Mouse (Mus musculus) embryonic stem cell, embryonic (primary cell): ENCODE measurements around the gene Ric1.

Source experiments
- CTCF ChIA-PET, 4 experiments: fragments of 300-600 bp in 2 of 4; fragments of 350-600 bp in 2 of 4; sonication (Branson Sonifier 250); formaldehyde crosslinking; loops; one replicate each; lab custom pipeline; 2022; ENCODE audit warnings: inconsistent platforms in 2 of 4; lab: Charles Lee
- POLR2A ChIA-PET, 4 experiments: fragments of 300-600 bp in 2 of 4; fragments of 350-600 bp in 2 of 4; sonication (Branson Sonifier 250); formaldehyde crosslinking; loops; one replicate each; lab custom pipeline; 2022; ENCODE audit warnings: antibody characterized with exemption in 4 of 4, inconsistent platforms in 1 of 4; lab: Charles Lee

Gene Ric1

DNA sequence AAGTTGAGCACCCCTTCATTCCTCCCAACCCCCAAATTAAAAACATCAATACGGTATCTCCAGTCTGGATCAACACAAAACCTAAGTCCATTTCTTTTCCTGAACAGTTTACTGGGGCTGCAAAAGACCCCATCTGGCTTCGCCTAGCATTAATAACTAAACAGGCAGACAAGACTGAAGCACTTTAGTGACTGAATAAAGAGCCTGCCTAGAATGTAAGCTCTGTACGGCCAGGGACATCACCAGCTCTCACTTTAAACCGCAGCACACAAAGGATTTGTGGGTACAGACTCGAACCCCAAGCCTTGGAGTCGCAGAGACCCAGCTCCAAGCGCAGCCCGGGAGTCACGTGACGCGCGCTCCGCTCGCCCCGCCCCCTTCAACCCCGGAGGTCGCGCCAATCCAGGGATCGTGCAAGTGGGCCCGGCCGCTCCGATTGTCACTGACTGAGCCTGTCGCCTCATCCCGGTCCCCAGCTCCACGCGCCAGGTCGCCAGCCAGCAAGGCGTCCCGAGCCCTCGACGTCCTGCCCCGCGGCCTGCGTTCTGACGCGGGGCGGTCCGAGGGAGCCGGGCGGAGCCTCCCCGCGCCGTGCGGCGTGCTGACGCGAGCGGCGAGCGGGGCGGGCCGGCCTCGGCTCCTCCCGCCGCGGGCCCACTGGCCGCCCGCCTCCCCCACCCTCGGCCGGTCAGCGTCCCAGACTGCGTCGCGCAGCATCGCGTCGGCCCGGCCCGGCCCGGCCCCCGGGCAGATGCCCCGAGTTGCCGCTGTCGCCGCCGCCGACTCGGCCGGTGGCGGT is at the start of gene Ric1:
TSS of gene Ric1 (plus strand) at position 646 of the 799 bp plus-strand sequence.
- ChIA-PET POLR2A (interaction anchor here in 3 of 4 experiments (0.5 to 1.9 kb wide), 23 partner anchors 8 to 683 kb away, joined by 3 to 9 read pairs (median 4); partner anchors contain the start of genes 9930021J03Rik (in 2 of the 3), Cd274 (in 1 of the 3), Cdc37l1 (in 1 of the 3) and Ermp1 (in 1 of the 3)), CTCF (interaction anchor here in 3 of 4 experiments (0.5 to 1.3 kb wide), 5 partner anchors 13 to 167 kb away, joined by 3 to 10 read pairs (median 6); no protein-coding TSS in a partner anchor)

DNA sequence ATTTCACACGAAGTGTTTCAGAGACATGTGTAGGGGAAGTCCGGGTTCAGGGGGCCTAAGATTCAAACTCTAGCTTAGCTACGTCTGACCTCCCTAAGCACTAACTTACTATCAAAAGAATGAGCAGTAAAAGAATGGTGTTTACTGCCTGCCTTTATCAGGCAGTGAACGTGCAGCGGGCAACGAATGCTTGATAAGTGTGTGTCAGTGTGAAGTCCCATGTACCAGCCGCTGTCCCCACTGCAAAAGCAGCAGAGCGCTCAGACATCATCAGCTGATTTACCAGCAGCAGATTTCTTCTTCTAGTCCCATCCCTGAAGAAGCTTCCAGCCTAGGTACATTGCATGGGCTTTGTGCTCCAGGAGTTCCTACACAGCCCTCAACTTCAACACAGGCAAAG is 49.7 kb upstream of the Ric1 start:
- ChIA-PET CTCF (no interaction called here), POLR2A (no interaction called here)

DNA sequence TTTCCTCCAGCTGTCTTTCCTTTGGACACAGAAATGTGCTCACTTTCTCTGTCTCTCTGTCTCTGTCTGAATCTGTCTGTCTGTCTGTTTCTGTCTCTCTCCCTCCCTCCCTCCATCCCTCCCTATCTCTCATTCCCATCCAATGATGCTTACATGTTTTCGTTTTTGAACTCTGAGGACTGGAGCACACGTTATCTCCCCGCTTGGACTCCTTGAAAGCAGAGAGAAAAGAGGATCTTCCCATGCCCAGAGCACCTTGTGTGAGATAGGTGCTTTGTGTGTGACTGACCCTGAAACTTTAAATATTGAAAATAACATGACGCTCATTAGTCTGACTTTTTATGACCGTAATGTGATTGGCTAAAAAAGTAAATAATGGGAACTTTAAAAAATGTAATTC is 49.1 kb upstream of the Ric1 start:
- POLR2A ChIA-PET, result no interaction called here
- CTCF ChIA-PET, result no interaction called here

DNA sequence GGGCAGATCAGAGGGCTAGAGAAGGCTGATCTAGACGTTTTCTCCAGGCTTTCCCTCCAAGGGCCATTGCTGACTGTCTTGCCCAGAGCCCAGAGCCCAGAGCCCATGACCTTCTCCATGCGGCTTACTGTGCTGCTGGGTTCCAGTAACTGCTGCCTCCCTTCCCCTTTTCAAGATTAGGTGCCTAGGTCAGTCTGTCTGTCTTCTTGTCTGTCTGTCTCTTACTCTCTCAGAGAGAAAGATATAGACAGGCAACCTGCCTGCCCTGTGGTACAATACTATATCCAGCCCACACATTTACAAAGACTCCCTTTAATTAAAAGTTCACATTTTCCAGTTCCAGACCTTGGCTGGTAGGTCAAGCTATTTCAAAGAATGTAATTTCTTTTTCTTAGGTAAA is 47.3 kb upstream of the Ric1 start:
- POLR2A ChIA-PET, result no interaction called here

DNA sequence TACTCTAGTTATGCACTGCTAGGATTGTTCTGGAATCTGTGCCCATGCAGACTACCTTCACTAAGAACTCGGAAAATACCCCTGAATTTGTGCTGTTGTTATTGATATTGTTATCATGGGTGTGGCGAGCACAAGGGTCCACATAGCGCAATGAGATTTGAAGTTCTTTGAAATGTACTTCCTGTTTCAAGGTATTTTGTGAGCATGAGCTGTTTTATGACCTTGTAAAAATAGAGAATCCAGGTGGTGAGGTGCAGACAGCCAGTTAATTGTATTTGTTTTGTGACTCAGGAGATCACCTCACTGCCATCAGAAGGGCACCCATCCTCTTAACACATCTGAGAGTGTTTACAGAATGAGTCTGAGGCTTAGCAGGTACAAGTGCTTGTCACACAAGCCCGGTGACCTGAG is 46.9 kb upstream of the Ric1 start:
- POLR2A ChIA-PET, result no interaction called here
- CTCF ChIA-PET, result no interaction called here

More for the DNA sequence above, 47.3 kb upstream of the Ric1 start:
- CTCF ChIA-PET, result interaction anchor here in 1 of 4 experiments (0.6 kb wide), 1 partner anchor 652 kb away, joined by 4 read pairs; no protein-coding TSS in a partner anchor

DNA sequence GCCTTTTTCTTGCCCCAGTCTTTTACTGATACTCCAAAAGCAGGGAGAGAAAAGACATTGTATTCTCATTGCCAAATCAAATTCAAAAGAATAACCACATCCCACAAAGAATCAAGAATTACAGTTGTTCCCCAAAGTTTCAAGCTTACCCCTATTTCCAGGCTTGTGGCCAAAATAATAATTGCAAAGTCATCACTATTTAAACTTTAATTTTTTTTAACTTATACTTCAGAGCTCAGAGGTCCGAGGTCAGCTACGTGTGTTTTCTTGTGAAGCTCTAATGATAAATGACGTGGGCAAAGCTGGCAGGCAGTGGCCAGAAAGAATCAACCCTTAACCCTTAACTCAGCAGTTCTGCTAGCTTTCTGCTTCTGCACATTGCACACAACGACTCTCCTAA is 43.5 kb upstream of the Ric1 start:
- CTCF ChIA-PET, result no interaction called here
- POLR2A ChIA-PET, result interaction anchor here in 1 of 4 experiments (0.9 kb wide), 1 partner anchor 23 kb away, joined by 3 read pairs; no protein-coding TSS in a partner anchor

DNA sequence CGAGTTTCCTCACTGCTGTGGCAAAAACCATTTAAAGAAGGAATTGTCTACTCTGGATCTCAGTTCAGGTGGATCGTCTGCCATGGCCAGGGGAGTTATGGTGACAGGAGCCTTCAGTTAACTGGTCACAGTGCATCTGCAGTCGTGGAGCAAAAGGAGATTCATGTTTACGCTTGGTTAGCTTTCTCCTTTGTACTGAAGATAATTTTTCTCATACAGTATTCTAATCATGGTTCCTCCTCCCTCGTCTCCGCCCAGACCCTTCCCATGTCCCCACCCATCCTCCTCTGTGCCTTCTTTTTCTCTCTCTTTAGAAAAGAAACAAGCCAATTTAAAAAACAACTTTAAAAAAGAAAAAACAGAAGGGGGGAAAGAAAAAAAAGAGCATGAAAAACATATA is 40.5 kb upstream of the Ric1 start:
- POLR2A ChIA-PET, result no interaction called here
- CTCF ChIA-PET, result no interaction called here

DNA sequence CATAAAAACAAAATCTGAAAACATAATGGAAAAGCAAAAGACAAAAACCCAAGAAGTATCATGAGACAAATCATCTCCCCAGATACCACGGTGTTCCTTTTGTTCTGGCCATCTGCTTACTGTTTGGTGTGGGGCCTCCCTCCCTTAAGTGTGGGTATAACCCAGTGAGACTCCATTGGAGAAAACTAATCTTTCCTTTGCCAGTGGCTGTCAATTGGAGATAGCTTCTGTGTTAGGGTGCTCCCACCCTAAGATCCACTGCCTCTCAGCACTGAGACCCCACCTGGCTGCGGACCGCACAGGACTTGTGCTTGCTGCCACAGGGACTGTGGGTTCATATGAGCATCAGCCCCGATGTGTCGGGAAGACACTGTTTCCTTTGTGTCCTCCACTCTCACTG is 39.9 kb upstream of the Ric1 start:
- POLR2A ChIA-PET, result no interaction called here
- CTCF ChIA-PET, result no interaction called here

DNA sequence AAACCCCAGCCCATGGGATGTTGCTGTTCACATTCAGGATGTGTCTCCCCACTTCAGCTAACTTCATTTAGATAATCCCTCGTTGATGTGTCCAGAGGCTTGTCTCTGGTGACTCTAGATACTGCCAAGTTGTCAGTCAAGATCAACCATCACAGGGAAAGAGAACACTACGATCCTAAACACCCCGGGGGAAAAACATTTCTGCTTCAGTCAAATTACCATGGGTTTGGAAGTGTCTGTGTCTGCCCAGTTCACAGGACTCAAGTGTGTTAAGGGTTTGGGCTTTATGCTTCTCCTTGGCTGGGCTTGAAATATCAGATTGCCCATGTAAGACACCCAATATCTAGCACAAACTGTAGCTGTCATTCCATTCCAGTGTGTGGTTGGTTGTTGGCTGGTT is 39.4 kb upstream of the Ric1 start:
- POLR2A ChIA-PET, result interaction anchor here in 1 of 4 experiments (0.7 kb wide), 1 partner anchor 9 kb away, joined by 3 read pairs; no protein-coding TSS in a partner anchor
- CTCF ChIA-PET, result no interaction called here

DNA sequence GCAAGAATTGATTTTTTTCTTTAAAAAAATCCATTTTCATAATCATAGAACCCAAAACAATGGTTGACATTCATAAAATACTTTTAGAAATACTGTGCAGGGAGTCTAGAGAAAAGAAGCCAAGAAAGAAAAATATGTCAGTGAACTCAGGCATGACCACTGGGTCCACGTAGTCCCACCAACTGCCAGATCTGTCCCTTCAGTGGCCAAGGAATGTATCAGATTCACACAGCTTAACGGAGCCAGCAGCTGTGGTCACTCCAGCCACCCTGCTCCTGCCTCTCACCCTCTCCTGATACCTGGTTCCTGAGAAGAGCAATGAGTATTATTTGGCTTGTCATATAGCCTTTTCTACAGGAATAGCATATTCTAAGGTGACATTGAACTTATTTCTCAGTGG is 38.7 kb upstream of the Ric1 start:
- CTCF ChIA-PET, result no interaction called here
- POLR2A ChIA-PET, result interaction anchor here in 1 of 4 experiments (0.5 kb wide), 1 partner anchor 32 kb away, joined by 3 read pairs; no protein-coding TSS in a partner anchor

DNA sequence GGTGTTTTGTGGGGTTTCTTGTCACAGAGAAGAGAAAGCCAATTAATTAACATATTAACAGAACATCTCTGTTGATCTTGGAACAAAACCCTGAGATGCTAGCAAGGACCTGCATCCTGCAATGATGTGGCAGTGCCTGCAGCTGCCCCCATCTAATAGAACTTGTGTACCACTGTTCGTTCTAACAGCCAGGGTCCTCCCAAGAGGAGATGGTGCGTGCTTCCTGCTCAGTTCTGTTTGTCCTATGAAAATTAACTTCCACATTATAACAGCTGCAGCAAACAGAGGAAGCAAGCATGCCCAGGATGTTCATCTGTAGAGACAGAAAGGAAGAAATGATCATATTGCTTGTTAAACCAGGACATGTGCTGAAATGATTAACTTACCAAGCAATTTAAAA is 37.5 kb upstream of the Ric1 start:
- ChIA-PET POLR2A (no interaction called here), CTCF (no interaction called here)

DNA sequence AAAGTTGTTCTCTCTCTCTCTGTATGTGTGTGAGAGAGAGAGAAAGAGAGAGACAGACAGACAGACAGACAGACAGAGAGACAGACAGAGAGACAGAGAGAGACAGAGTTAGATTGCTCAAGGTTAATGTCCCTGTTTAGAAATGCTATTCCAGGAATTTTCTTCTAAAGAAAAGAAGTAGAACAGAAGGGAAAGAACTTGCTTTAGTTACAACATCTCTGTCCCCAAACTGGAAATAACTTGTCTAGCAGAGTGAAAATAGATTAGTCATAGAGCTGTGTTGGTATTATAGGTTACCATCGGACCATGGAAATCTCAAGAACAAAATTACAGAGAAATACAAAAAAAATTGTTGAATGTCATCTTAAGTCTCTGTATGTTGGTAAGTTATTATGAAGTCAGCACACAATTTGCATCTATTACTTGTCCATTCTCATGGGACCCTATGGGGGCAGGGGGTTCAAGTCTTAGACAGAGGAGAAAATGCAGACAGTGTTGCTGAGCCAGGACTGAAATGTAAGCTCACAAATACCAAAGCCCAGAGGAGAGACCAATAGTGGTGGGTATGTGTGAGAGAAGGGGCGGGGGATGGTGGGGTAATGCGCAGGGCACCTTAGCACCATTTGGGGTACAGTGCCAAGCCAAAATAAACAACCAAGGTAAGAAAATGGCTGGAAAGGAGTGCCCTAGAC is 36.7 kb upstream of the Ric1 start:
- ChIA-PET CTCF (no interaction called here), POLR2A (no interaction called here)

DNA sequence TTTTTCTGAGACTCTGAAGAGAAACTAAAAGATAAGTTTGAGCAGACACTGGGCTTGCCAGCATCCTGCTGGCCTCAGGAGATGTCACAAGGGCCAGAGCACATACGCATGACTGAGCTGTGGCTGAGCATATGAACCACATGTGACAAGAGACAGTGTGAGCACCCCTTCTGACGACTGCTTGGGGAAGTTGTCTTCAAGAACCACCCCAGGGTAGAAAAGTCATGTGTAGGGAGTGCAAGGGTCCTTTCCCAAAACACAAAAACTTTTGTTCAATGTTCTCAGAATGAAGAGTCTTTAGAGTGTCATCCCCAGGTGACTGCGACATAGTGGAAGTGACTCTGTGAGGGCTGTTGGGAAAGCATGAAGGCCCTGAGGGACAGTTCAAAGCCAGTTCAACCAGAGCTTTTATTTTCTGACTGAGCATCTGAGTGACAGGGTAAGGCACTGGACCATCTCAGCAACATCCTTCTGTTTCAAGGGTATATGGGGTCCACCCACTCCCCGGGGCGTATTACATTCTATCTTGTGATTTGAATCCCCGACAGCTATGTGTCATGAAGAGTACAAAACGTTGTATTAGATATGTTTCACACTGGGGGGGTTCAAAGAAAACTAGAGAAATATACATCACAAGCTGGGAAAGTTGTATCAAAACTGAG is 35.4 kb upstream of the Ric1 start:
- POLR2A ChIA-PET, result interaction anchor here in 1 of 4 experiments (0.6 kb wide), 1 partner anchor 74 kb away, joined by 3 read pairs; no protein-coding TSS in a partner anchor
- CTCF ChIA-PET, result interaction anchor here in 2 of 4 experiments (1.0 to 1.5 kb wide), 2 partner anchors 14 to 15 kb away, joined by 3 to 6 read pairs; no protein-coding TSS in a partner anchor

DNA sequence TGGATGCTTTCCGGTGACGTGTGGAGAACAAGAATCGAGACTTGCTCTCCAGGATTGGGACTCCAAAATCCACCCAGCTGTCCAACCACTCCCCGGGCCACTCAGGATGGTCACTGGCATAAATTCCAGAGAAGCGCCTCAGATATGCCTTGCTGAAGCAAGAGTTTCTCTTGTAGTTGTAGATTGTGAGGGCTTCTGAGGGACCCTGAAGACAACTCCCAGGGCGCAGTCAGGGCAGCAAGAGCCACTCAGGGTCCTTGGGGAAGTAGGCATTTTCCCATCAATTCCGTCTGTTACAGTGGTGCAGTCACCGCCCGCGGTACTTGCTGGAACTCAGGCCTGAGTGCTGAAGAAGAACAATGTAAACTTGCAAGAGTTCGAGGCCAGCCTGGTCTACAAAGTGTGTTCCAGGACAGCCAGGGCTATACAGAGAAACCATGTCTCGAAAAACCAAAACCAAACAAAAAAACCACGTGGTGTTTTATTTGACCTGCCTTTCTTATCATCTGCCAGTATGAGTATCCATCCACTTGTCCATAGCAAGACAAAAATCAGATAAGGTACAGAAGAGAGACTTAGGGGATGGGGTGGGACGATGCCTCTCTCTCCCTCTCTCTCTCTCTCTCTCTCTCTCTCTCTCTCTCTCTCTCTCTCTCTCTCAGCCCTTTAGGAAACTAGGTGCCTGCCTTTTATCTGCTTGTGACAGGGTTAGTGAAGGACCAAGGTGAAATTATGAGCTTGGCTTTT is 34.6 kb upstream of the Ric1 start:
- ChIA-PET CTCF (interaction anchor here in 2 of 4 experiments (1.0 to 1.5 kb wide), 2 partner anchors 14 kb away, joined by 3 to 6 read pairs; no protein-coding TSS in a partner anchor), POLR2A (interaction anchor here in 1 of 4 experiments (0.6 kb wide), 1 partner anchor 73 kb away, joined by 3 read pairs; no protein-coding TSS in a partner anchor)

DNA sequence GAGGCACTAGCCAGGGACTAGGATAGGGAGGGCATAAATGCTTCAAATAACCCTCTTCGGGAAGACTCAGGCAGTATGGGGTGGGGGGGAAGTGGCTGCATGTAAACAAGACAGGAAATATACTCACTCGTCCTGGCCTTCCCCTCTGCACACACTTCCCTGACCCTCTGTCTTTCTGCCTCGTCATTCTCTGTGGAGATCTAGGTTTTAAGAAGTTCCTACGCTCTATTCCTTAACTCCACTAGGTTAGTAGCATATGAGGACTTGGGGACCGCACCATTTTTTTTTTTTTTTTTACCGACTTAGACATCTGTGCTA is 34.0 kb upstream of the Ric1 start:
- ChIA-PET CTCF (interaction anchor here in 1 of 4 experiments (1.5 kb wide), 1 partner anchor 14 kb away, joined by 6 read pairs; no protein-coding TSS in a partner anchor), POLR2A (no interaction called here)

DNA sequence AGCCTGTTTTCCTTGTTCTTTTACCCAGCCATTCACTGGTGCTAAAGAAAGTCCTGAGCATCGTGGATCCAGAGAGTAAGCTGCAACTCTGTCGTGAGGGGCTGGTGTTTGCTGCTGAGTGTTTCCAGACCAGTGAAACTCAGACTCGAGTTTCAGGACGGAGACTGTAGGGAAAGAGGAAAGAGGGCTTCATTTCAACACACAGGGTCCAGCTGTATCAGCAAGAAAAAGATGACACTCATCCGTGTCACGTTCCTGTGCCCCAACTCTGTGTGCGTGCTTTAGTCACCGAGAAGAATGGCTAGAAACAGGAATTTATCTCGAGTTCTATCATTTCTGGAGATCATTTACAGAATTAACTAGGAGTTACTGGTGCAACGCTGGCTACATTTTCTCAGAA is 33.7 kb upstream of the Ric1 start:
- ChIA-PET POLR2A (interaction anchor here in 1 of 4 experiments (0.6 kb wide), 1 partner anchor 15 kb away, joined by 3 read pairs; no protein-coding TSS in a partner anchor), CTCF (interaction anchor here in 1 of 4 experiments (1.1 kb wide), 1 partner anchor 13 kb away, joined by 3 read pairs; no protein-coding TSS in a partner anchor)

DNA sequence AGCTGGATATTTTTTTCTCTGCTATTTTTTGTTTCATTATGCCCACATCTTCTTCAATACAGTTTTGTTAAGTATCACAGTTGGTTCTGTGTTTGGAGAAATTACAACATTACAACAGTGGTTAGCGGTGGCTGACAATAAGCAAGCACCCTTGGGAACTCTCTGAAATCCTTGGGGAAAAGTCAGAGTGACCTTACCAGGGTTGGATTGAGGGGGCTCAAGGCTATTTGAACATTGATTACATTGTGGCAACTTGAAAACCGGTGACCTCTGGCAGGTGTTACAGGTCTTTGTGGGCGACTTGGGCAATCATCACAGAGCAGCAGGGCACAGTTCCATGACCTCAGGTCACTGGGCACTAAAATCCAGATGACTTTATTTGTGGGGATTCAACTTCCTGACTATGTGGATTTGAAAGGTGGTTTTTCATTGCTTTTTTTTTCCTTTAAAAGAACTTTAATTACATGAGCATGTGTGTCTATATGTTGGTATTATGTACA is 32.2 kb upstream of the Ric1 start:
- POLR2A ChIA-PET, result interaction anchor here in 1 of 4 experiments (0.6 kb wide), 1 partner anchor 107 kb away, joined by 4 read pairs; no protein-coding TSS in a partner anchor
- CTCF ChIA-PET, result interaction anchor here in 1 of 4 experiments (1.1 kb wide), 1 partner anchor 11 kb away, joined by 3 read pairs; no protein-coding TSS in a partner anchor

DNA sequence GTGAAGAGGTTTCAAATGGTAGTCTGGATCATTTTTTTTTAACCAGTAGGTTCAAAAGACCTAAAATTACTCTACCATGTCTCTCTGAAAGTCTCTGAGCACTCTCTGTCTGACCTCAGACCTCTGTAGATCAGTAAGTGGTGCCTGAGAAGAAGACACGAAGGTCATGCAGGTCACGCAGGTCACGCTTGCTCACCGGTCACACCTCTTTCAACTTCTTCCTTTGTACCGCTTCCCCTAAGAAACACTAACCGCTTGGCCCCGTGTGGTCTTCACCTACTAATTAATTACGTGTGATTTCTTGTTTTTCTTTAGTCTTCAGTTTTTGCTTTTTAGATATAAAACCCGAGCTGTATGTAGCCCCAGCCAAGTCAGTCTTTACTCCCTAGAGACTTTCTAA is 30.6 kb upstream of the Ric1 start:
- CTCF ChIA-PET, result interaction anchor here in 2 of 4 experiments (2.2 to 2.6 kb wide), 2 partner anchors 10 kb away, joined by 8 to 14 read pairs; no protein-coding TSS in a partner anchor
- POLR2A ChIA-PET, result interaction anchor here in 2 of 4 experiments (0.8 to 1.3 kb wide), 2 partner anchors 9 to 428 kb away, joined by 3 read pairs; no protein-coding TSS in a partner anchor
